Mouse (Mus musculus): ENCODE measurements around the gene Suco.

Suco gene

DNA sequence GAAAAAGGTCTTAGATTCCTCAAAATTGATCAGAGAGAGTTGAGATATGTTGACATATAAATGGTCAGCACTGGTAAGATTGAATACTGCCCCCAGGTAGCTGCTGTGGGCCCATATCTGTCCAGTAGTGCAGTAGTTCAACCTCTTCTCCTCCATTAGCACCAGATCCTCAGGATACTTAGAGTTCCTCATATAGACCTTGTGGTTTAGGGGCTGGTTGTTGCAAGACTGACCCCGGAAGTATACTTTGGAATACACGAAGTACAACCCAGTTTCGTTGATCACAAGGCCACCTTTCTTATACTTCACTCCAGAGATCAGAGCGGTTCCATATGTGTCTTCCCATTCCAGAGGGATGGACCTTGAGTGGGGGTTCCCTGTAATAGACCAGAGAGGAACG is 94.9 kb downstream of the Suco start:
- no peak for DNase-seq

DNA sequence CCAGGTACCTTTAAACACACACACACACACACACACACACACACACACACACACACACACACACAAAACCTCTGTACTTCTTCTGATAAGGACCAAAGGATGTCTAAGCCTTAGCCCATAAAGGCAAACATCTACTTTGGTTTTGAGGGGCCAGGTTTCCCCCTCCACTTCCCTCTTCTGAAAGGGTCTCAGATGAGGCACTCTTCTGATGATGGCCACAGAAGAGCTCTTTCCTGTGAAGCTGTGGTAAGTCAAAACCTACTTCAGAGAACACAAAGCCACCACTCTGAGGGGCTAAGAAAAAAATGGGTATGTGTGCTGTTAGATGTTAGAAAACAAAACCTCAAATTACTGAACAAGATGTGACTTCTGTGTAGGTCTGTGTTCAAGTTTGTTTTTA is 97.4 kb downstream of the Suco start:
- DNase-seq, result no peak

DNA sequence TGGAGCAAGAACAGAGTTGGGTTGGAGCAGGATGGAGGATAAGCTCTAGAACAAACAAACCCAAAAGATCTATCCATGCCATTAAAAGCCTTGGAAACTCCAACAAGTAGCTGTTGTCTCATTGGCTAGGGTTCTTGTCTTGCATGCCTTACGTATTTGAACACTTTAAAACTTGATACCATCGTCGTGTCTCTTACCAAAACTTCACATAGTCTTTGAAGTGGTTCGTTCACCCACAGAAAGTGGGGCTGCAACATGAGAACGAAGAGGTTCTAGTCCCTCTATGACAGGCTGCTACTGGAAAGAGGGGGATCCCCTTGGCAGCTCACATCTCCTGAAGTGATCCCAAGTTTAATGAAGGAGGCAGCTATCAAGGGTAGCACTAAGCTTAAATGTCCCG is 101.3 kb downstream of the Suco start:
- DNase-seq, result no peak

DNA sequence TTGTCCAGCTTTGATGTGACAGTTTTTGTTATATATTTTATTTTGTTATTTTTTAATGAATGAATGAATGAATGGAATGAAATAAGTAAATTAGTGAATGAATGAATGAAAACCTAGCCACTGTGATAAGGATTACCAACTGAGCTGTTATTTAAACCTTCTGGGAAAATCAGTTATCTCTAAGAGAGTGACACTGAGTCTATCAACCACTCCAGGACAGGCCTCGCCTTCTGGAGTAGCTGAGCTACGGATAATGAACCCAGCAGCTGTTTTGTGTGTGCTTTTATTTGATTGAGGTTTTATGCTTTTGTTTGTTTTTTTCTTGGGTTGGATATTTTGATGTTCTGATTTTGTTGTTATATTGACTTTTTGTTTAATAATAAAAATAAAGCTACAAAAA is 105.2 kb downstream of the Suco start:
- DNase-seq, result no peak

DNA sequence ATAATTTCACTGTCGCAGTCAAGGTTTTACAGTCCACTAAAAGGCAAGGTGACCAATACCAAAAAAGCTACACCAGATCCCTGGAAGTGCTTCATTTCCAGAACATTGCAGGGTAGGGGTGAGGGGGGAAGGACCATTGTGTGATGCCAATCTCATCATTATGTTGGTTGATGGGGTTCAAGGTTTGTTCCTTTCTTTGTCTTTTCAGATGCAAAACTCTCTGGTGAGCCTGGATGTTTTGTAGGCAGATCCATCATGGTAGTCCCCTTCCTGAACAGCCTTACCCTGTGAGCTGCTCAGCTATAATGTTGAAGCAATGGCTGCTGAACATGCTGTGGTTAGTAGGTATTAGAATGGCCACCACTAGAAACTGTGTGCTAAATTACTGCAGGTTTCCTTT is 107.2 kb downstream of the Suco start:
- DNase-seq, result no peak

DNA sequence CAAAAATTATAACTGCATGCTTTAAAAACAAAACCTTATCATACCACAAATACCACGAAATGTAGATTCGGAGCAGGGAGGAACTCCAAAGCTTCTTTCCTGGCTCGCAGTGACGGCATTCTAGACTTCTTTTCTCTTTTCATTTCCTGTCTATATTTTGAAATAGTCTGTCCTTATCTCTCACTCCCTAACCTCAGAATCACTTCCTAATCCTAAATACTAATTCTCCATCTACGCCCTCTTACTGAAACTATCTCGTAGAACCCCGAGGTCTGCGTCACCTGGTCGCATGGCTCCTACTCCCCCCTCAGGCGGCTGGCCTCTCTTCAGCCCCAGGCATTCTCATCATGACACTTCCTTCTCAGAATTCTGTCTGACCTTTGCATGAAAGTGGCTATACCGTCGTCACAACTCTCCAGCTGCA is 109.4 kb downstream of the Suco start:
- no peak for DNase-seq

DNA sequence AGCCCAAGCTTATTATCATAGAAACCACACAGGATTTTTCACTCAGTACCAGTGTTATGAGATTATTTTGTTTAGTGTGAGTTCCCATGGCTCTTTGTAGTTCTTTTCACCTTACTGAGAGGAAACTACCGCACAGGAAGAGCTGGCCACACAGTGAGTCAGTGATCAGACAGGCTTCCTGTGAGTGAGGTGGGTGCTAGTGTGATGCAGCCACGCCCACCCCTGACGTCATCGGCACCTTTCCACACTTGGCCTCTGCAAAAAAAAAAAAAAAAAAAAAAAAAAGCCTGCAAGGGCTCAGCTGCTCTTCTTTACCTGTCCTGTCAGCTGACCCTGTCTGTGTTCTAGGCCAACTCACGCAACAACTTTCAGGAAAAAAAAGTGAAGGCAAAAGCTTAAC is 109.8 kb downstream of the Suco start:
- DNase-seq, result no peak
